Mouse (Mus musculus) testis, postnatal 14 days (tissue): ENCODE data around the gene Hcn3.

Source experiments
- DNase-seq: peaks from one replicate; pipeline ENCODE4 v3.0.0; 2021; ENCODE audit warnings: low spot score

The Hcn3 gene

DNA sequence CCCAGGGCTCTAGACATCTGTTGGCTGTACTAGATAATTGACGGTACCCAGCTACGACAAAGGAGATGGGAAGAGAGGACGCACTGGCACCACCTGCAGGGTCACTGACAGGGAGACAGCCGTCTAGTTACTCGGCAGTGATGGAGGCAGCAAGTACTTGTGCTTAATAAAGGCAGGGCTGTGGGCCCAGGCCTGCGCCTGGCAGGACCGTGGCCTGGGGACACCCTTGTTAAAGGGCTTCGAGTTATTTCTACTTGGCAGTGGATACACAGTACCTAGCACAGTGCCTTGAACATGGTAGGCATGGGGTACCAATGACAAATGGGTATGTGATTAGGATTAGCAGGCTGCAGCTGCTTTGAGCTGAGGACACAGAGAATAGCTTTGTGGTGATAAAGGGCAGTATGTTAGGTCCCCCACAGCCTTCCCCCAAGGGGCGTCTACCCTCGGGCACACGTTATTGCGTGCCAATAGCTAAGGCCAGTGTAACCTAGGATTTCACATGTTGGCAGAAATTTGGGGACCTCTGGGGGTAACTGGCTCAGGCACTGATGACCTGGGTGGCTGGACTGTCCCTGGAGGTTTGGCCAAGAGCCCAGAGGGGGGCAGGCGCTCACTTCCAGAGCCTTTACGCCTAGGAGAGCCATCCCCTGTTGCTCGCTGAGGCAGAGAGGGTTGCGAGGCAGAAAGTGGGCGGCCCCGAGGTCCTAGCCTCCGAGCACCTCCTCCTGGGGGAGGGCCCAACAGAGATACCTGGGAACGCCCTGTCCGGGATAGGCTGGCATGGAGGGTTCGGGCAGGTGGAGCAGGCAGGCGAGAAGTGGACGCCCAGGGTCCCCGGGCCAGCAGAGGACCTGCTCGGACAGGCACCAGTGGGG, 12.7 kb downstream of the Hcn3 start:
- no peak for DNase-seq

DNA sequence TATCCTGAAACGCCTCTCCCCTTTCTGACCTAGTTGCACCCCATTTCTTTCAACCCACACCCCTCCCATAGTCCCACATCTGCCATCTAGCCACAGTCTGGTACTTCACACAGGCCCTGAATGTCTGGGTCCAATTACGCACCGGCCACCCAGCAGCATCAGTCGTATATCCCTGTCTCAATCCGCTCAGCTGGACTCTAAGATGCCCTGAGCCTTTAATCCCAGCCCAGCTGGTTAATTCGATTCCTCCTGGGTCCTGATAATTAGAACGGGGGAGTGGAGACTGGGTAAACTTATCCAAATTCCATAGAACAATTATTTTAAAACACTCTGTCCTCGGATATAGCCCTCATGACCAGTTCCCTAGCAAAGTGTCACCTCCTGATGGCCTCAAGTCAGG, 14.4 kb downstream of the Hcn3 start:
- DNase-seq, result no peak

DNA sequence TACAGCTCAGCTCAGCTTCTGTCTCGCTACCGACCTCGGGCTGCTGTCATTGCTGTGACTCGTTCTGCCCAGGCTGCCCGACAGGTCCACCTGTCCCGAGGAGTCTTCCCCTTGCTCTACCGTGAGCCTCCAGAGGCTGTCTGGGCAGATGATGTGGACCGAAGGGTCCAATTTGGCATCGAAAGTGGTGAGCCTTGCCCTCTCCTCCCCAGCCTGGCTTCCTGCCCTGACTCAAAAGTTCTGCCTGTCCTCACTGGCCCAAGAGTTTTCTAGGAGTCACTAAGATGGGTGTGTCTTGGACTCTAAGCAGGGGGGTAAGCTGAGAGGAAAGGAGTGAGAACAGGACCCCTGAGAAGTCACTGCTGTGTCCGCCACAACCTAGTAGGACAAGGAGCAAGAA, 15.2 kb downstream of the Hcn3 start:
- DNase-seq, result no peak

DNA sequence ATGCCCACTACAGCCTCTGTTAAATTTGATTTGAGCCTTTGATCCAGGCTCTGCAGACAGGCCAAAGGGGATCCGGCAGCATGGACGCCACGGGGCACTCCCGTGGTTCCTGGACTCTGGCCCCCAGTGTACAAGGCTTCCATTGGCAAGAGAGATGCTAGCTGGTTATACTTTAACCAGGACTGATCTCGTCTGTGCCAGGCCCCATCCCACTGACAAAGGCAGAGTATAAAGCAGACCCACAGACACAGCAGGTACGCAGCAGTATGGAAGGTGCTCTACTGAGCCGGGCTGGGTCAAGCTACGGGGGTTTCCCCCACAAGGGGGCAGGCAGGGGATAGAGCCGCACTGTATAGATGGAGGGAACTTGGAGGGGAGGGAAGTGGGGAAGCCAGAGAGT, 23.6 kb downstream of the Hcn3 start:
- DNase-seq, result no peak

DNA sequence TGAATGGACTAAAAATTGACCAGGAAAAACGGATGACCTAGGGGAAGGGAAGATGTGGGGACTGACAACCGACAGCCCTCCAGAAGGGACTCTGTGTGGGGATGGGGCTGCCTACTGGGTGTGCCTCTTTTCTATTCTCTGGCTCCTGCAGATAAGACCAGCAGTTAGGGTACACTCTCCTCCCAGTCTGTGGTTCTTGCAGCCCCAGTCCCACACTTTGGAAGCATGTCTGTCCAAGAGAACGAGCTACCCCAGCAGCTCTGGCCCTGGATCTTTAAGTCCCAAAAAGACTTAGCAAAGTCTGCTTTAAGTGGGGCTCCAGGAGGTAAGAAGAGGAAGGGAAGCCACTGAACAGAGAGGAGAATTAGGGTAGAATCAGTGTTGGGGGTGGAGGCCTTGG, 24.0 kb downstream of the Hcn3 start, which contains the start of gene Pklr:
Pklr (plus strand) TSS at position 185 of the 400 bp plus-strand sequence.
- DNase-seq, result no peak

DNA sequence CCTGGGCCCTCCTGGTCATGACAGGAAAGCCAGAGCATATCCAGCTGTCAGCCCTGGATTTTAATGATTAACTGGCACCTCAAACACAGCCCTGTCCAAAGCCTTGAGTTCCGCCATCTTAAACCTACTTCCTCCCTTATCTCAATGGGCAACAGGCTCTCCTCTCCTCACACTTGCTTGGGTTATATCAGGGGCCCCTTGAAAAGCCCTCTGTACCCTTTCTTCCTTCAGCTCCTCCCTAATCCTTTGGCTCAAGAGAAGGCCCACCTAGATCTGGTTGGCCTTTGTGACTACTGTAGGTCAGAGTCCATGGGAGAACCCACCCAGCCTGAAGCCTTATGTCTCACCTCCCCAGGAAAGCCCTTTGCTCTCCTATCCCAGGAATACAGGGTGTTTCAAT, 26.2 kb downstream of the Hcn3 start:
- no peak for DNase-seq

DNA sequence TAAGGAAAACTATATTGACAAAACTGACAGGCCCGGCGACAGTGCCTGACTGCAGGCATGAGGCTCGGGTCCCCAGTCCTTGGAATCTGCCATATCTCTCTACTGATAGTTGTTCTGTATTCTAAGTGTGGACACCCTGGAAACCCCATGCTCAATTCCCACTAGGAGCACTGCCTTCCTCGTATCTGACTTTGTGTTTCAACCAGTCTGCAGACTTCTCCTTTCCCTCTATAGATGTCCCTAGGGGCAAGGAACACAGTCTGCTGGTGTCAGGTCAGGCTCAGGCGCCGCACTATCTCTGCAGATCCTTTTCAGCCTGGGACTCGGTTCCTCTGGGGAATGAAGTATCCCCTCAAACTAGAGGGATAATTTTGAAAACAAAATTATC, 26.9 kb downstream of the Hcn3 start:
- DNase-seq, result no peak

DNA sequence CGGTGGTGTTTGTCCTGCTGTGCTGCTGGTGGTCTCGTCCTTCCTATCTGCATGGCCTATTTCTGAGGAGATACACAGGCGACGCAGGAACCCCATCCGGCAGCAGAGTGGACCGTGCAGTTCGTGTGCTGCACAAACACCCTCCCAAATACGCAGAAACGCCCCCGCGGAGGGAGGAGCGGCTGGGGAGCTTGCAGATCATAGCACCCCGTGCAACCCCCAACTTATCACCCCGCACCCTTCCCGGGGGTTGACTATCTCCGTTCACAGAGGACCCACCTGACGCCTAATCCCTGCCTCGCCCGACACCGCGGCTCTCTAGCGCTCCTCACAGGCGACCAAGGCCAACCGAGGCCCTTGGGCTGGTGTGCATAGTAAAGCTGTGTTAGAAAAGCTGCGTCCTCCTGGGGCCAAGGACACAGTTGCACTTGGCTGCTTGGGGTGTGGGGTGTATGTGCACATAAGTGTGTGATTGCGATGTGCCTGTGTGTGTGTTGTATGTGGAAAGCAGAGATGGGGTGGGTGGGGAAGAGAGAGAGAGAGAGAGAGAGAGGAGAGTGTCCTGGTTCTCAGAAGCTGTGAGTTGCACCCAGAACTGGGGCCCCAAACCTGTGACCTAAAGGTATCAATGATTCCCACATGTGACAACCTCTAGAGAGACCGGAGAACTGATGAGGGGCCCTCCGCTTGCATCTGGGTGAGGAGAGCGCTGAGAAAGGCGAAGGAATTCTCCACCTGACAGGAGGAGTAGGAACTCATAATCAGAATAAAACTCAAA, 27.5 kb downstream of the Hcn3 start:
- DNase-seq, result no peak

DNA sequence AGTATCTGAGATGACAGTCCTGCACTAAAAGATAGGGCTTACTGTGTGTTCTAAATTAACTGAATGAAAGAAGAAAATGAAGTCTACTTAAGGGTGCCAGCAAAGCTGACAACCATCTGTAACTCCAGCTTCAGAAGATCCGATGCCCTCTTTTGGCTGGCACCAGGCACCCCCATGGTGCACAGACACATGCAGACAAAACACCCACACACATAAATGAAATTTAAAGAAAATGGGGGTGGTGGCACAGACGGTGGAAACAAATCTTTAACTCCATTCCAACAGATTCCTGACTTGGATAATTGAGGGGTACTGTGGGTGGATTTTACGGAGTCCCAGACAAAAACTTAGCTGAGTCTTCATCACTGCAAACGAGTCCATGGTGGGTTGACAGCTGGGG, 28.2 kb downstream of the Hcn3 start:
- no peak for DNase-seq

DNA sequence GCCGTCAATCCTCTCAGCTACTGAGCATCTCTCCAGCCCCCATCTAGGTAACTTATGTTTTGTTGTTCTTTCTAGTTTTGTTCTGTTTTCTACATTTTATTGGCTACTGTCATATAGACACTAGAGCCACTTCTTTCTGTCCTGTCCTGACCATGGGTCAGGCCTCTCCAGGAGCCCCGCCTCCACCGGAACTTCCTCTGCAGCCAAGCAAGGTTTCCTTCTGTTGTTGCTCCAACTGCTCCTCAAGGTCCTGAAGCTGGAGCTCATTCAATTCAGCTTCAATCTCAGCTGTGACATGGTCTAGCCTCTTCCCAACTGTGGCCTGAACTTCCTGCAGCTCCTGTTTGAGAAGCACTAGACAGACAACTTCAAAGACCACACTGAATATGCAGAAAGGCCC, 30.1 kb downstream of the Hcn3 start:
- no peak for DNase-seq

DNA sequence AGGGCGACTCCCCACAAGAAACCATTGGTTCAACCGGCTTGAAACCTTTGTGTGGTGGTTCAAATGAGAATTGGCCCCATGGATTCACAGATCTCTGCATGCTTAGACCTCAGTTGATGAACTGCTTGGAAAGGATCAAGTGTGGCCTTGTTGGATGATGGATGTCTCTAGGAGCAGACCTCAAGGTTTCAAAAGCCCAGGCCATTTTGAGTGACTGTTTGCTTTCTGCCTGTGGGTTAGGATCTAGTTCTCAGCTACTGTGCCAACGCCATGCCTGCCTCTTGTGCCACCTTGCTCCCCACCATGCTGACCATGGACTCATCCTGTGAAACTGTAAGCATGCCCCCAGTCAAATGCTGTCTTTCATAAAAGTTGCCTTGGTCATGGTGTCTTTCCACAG, 34.0 kb downstream of the Hcn3 start:
- no peak for DNase-seq

DNA sequence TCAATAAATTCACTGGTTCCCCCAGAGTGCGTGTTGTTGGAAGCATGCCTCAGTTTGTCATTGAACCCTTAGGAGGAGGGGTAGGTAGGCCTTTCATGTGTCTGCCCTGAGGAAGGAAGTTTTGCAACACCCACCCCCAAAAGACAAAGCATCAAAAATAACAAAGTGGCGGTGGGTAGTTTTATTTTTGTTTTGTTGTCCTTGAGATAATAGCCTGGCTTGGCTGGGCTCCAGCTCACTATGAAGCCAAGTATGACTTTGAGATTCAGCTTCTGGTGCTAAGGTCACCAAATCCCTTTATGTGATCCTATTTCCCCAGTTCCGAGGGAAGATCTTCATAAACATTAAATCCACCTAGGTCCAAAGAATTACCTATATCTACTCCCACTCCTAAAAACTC, 35.8 kb downstream of the Hcn3 start:
- no peak for DNase-seq

DNA sequence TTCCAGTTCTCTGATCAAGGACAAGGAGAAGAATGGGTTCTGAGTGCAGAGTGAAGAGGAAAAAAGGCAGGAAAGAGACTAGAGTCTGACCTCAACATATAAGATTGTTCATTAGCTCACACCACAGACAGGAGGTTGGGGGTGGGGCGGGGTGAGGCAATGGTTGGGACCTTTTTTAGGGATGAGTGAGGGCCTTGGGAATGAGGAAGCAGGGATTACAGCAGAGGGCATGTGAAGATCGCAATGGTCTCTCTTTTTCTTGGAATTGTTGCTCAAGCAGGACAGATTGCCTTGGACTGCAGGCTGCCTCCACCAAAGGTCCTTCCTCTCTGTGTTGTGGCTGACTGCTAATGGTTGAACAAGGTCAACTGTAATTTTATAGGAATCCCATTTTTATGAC, 36.7 kb downstream of the Hcn3 start:
- no peak for DNase-seq

DNA sequence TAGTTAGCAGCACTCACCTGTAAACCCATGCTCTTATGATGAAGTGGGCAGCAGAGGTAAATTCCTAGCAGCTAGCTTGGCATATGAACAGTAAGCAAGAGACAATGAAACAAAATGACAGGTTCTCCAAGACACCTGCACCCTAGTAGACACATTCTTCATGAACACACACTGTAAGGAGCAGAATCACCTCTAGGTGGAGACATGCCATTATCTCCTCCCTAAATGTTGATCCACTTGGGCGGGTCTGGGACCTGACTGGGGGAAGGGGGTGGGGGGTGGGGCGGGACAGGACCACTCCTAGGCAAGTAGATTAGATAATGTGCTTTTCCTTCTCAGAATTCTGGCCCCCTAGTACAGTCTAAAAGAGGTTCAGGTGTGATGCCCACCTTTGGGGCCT, 44.5 kb downstream of the Hcn3 start:
- no peak for DNase-seq

DNA sequence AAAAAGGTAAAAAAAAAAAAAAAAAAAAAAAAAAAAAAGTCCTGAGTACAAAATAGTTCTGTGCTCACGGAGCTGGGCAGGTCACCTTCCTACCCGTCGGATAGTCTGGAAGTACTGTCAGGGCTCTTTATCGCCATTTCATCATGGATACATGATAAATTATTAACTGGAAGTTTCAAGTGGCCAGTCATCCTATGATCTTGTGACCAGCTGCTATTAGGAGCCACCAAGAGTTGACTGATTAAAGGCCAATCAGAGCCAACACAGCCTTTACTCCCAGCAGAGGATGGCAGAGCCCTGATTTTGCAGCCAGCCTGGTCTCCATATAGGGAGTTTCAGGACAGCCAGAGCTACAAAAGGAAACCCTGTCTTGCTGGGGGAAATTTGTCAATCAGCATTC, 46.9 kb downstream of the Hcn3 start:
- DNase-seq, result no peak

DNA sequence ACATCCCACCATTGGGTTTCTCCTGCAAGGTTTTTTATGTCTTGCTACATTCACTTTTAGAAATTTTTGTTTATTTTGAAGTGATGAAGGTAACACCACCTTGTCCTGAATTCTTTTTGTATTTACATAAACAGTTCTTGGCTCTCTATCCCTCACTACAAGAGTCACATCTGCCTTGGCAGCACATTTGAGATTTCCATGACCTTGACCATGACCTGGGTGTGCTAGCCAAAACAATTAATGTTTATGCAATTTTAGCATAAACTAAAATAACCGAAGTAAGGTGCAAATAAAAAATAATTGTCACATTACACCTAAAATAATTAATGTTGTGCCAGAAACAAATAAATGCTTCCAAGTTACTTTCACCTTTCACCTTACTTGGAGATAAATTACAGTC, 51.9 kb downstream of the Hcn3 start:
- DNase-seq, result no peak

DNA sequence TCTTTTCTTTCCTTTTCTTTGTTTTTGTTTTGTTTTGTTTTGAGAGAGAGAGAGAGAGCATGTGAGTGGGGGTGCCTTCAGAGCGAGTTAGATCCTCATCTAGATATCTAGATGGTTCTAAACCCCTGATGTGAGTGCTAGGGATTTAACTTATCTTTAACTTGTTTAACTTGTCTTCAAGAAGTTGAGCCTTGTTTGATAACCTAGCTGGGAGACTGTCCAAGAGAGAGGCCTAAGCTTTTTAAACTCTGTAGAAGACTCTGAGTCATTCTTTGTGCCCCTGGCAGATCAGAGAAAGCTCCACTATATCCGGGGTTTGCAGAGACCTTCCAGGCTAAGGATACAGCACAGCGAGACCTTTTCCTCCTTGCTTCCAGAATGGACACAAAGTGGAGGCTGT, 52.5 kb downstream of the Hcn3 start:
- no peak for DNase-seq

DNA sequence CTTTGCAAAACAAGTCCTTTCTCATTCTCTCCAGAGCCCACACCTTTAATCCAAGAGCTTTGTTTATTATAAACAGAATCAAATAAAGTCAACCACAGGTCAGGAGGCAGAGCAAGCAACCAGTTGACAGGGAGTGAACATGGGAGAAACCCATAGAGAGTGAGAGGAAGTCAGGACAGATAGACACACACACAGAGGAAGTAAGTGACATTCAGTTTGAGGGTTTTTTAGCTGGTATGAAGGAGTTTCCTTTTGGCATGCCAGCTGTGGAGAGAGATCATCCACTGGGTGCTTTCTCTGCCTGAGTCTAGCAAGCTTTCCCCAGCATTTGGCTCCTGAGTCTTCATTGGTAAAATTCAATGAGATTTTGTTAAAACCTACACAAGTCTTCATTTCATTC, 53.1 kb downstream of the Hcn3 start:
- no peak for DNase-seq

DNA sequence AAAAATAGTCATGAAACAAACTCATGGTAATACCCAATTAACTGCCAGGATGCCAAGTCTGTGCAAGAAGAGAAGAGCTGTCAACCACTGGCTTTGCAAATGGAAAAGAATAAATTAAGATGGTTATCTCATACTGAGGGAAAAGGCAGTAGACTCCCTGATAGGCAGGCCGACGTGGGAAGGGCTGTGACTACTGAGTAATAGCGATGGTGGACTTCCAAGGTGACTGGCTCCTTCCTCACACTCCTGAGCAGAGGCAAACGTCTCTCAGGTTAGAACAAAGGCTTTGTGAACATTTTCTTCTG, 56.8 kb downstream of the Hcn3 start:
- no peak for DNase-seq

DNA sequence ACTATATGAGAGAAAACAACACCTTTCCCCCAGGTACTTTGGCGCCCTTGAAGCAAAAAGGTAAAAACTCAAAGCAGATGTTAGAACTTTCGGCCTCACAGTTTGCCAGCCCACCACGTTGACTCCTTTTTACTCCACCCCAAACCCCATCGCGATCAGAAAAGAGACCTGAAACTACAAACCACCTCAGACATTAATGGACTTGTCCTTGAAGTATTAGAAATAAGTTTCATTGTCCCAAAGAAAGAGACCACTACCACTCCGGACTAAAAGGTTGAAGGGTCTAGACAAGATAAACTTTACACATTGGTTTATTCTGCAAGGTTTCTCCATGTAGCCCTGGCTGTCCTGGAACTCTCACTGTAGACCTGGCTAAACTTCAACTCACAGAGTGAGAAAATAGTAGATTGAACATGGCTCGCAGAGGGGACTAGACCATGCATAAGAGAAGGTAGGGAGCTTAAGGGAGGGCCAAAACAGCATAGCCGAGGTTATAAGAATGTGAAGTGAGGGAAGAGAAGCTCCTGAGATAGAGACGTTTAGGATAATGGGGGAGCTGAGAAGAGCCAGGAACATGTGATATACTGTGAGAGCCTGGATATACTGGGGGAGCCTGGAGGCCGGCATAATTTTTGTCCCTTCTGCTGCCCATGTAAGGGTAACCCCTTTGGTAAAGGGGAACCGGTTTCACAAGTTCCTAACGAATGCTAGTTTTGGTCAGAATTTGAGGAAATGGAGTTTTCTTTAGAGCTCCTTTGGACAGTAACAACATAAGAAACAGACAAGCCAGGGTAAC, 57.3 kb downstream of the Hcn3 start:
- no peak for DNase-seq

DNA sequence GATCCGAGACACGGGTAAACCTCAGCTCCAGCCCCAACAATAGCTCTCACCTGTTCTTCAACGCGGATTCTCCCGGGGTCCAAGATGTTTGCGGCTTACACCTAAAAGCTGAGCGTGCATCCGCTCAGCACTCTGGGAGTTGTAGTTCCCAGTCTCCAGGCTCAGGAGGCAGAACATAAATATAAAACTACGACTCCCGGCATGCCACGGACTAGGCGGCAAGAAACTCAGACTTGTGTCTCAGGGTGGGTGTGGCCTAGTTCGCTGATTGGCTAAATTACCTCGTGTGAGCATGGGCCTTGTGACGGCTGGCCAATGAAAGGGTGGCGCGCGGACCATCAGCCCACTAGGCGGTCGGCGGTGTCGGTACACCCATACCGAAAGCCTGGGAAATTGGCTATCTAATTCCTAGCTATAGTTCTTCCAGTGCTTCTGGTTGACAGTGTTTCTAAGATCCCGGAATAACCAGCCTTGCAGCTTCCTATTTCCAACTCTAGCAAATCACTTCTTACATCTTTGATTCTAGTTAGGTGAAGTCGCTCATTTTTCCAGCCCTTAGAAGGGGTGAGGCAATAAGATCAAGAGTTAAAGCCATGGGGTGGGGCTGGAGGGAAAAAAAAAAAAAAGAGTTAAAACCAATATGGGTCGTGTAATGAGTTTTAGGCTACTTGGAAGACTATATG, 58.0 kb downstream of the Hcn3 start, which contains the start of gene Fdps:
Fdps (minus strand) TSS at position 148 of the 683 bp plus-strand sequence.
- DNase-seq, result peak; percentile 98

DNA sequence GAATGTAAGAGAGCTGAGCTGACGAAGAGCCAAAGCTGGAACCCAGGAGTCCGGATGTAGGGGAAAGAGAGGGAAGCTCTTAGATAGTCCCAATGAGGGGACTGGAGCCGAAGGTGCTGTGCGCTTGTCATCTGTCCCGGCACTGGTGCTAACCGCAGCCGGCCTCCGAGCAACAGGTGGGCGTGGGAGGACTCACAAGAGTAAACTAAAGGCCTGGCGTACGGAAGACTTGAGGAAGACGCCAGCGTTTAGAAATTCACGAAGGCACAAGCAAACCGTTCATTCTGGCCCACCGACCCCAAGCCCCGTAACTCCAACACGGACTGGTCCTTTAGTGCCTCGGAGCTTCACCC, 58.6 kb downstream of the Hcn3 start:
- DNase-seq, result no peak
